Mouse (Mus musculus): ENCODE data around the gene Mpped2. TPM values are rescaled to one million over a fixed set of nuclear protein-coding genes. Genes with fewer than 3 reads are reported as not detected.

Mpped2 gene
- polyA plus RNA-seq, 1 experiment from 2014 or later = 8.0 TPM

DNA sequence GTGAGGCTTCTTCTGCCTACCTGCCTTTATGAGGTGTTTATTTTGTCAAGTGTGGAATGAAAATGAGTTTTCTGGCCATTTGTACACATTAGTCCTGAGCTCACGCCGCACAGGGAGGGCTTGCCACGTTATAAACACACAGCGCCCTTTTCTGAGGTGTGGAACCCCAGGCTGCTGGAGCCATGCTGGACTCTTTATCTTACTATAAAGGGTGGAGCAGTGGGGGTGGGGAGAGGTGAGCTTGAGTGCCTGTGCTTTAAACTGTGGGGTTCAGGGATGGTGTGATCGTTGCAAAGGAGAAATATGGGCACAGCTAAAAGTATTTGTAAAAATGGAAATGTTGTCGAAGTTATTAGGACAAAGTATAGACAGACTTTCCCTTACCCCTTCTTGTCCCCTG is 18.4 kb downstream of the Mpped2 start:
- H3K9me3 ChIP-seq (ENCODE audit: control insufficient read depth) = no peaks in the 10 kb centered on the region
- no peaks in the 10 kb centered on the region for H3K4me1 ChIP-seq (replicated peaks; ENCODE audit: control insufficient read depth, insufficient read depth, low read length)
- H3K4me2 ChIP-seq (replicated peaks; ENCODE audit: low read depth) = no peak overlapping the region
- ATAC-seq = no peak
- WGBS = 45% methylated on average over 6 of the region's 6 CpGs
- no peaks in the 10 kb centered on the region for H3K36me3 ChIP-seq (ENCODE audit: control insufficient read depth, insufficient read depth)
- H3K9ac ChIP-seq (ENCODE audit: low read depth, low read length) = no peak overlapping the region
- H3K27me3 ChIP-seq (replicated peaks; ENCODE audit: control insufficient read depth, insufficient read depth, low read length) = no peaks in the 10 kb centered on the region
- H3K4me3 ChIP-seq (ENCODE audit: low read depth, low read length) = no peak overlapping the region
- no peak for TF ChIP-seq CTCF (IDR thresholded peaks at IDR 0.05; ENCODE audit: low read depth)
- no peak overlapping the region for H3K27ac ChIP-seq (ENCODE audit: low read depth, low read length)

DNA sequence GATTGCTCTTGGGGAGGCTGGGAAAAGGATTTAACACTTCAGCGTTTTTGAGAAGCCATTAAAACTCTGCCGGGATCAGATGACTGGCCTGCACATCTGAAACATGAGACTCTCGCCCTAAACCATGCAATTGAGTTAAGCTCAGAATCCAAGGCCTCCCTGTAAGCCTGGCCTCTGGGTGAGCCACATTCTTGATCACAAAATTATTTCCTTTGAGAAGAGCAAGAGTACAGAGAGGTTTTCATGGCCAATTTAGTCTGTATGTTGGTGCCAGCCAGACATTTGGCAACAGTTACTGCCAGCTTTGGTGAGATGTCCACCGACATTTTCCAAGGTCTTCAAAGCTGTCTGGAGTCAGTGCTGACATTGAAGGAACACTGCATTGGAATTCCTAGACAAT is 20.1 kb downstream of the Mpped2 start:
- ATAC-seq = no peak
- no peaks in the 10 kb centered on the region for H3K4me1 ChIP-seq (replicated peaks; ENCODE audit: control insufficient read depth, insufficient read depth, low read length)
- no peaks in the 10 kb centered on the region for H3K36me3 ChIP-seq (ENCODE audit: control insufficient read depth, insufficient read depth)
- H3K4me3 ChIP-seq (ENCODE audit: low read depth, low read length) = no peak overlapping the region
- no peaks in the 10 kb centered on the region for H3K9me3 ChIP-seq (ENCODE audit: control insufficient read depth)
- H3K4me2 ChIP-seq (replicated peaks; ENCODE audit: low read depth) = no peak overlapping the region
- 46% methylated on average over 4 of the region's 4 CpGs for WGBS
- H3K27ac ChIP-seq (ENCODE audit: low read depth, low read length) = no peak overlapping the region
- H3K27me3 ChIP-seq (replicated peaks; ENCODE audit: control insufficient read depth, insufficient read depth, low read length) = no peaks in the 10 kb centered on the region
- TF ChIP-seq CTCF (IDR thresholded peaks at IDR 0.05; ENCODE audit: low read depth) = no peak
- H3K9ac ChIP-seq (ENCODE audit: low read depth, low read length) = no peak overlapping the region

DNA sequence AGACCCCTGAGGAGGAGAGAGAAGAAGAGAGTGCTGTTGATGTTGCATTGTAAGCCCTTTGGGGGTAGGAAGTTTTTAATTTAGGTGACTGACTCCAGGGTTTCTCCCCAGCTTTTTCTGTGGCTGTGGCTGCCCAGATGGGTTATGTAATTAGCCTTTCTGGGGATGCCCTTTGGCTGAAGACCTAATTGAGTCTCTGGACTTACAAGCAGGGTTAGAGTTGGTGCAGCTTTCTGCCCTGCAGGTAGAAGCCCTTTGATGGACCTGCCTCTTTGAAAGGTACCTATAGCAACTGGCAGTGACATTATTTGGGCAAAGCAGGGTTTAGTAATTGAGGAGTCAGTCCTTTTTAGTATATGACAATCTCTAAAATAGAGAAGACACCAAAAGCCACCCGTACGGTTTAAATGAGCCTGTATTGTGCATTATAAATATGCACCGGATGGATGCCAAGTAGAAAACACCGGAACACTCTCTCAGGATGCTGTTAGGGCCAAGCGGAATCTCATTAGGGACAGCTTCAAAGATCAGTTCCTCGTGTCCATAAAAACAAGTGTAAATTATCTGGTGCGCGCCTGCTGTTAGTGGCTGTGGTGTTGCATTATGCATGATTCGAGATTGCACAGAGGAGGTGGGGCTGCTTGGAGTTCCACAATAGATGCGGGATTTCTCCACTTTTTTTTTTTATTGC is 22.8 kb downstream of the Mpped2 start:
- no peaks in the 10 kb centered on the region for H3K36me3 ChIP-seq (ENCODE audit: control insufficient read depth, insufficient read depth)
- H3K27me3 ChIP-seq (replicated peaks; ENCODE audit: control insufficient read depth, insufficient read depth, low read length) = no peaks in the 10 kb centered on the region
- no peak for ATAC-seq
- 85% methylated on average over 10 of the region's 10 CpGs for WGBS
- no peak for TF ChIP-seq CTCF (IDR thresholded peaks at IDR 0.05; ENCODE audit: low read depth)
- no peaks in the 10 kb centered on the region for H3K9me3 ChIP-seq (ENCODE audit: control insufficient read depth)
- H3K9ac ChIP-seq (ENCODE audit: low read depth, low read length) = no peak overlapping the region
- H3K27ac ChIP-seq (ENCODE audit: low read depth, low read length) = no peak overlapping the region
- no peak overlapping the region for H3K4me2 ChIP-seq (replicated peaks; ENCODE audit: low read depth)
- H3K4me1 ChIP-seq (replicated peaks; ENCODE audit: control insufficient read depth, insufficient read depth, low read length) = no peaks in the 10 kb centered on the region
- H3K4me3 ChIP-seq (ENCODE audit: low read depth, low read length) = no peak overlapping the region

DNA sequence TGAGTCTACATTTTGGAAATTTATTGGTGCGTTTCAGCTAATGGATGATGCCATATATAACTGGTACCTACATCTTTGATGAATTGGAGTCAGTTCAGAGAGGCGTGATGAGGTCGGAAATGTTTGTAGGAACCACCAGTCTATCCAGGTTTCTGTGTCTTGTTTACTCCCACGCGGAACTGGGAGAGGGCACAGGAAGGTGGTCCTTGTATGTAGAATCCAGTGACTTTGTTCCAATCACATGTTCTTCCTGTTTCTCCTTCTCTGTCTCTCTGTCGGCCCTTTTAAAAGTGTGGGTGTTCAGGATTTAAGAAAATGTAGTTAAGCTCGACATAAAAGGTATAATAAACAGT is 23.3 kb downstream of the Mpped2 start:
- H3K36me3 ChIP-seq (ENCODE audit: control insufficient read depth, insufficient read depth) = no peaks in the 10 kb centered on the region
- H3K4me2 ChIP-seq (replicated peaks; ENCODE audit: low read depth) = no peak overlapping the region
- H3K4me3 ChIP-seq (ENCODE audit: low read depth, low read length) = no peak overlapping the region
- H3K9me3 ChIP-seq (ENCODE audit: control insufficient read depth) = no peaks in the 10 kb centered on the region
- no peak for TF ChIP-seq CTCF (IDR thresholded peaks at IDR 0.05; ENCODE audit: low read depth)
- ATAC-seq = no peak
- no peak overlapping the region for H3K27ac ChIP-seq (ENCODE audit: low read depth, low read length)
- H3K4me1 ChIP-seq (replicated peaks; ENCODE audit: control insufficient read depth, insufficient read depth, low read length) = no peaks in the 10 kb centered on the region
- no peaks in the 10 kb centered on the region for H3K27me3 ChIP-seq (replicated peaks; ENCODE audit: control insufficient read depth, insufficient read depth, low read length)
- H3K9ac ChIP-seq (ENCODE audit: low read depth, low read length) = no peak overlapping the region
- WGBS = 77% methylated on average over 7 of the region's 7 CpGs

DNA sequence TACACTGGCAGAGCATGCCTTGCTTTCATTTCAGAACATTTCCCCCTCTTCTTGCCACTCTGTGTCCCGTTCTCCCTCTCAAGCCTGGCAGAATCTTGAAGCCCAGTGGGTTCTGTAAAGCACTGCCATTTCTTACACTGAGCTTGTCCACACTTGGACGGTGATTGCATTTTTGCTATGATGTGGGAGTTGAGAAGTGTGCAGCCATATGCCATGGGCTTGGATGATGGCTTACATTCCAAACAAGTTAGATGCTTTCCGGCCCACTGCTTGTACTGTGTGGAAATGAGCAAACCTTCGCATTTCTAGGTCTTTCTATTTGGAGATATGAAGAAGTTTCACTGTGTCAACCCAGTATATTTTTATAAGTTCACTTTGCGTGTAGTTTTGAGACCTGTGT is 25.8 kb downstream of the Mpped2 start:
- WGBS = 84% methylated on average over 5 of the region's 5 CpGs
- no peaks in the 10 kb centered on the region for H3K36me3 ChIP-seq (ENCODE audit: control insufficient read depth, insufficient read depth)
- no peak for ATAC-seq
- no peak overlapping the region for H3K4me3 ChIP-seq (ENCODE audit: low read depth, low read length)
- no peak for TF ChIP-seq CTCF (IDR thresholded peaks at IDR 0.05; ENCODE audit: low read depth)
- H3K4me2 ChIP-seq (replicated peaks; ENCODE audit: low read depth) = no peak overlapping the region
- H3K4me1 ChIP-seq (replicated peaks; ENCODE audit: control insufficient read depth, insufficient read depth, low read length) = no peaks in the 10 kb centered on the region
- no peak overlapping the region for H3K9ac ChIP-seq (ENCODE audit: low read depth, low read length)
- no peaks in the 10 kb centered on the region for H3K27me3 ChIP-seq (replicated peaks; ENCODE audit: control insufficient read depth, insufficient read depth, low read length)
- no peak overlapping the region for H3K27ac ChIP-seq (ENCODE audit: low read depth, low read length)
- H3K9me3 ChIP-seq (ENCODE audit: control insufficient read depth) = no peaks in the 10 kb centered on the region

DNA sequence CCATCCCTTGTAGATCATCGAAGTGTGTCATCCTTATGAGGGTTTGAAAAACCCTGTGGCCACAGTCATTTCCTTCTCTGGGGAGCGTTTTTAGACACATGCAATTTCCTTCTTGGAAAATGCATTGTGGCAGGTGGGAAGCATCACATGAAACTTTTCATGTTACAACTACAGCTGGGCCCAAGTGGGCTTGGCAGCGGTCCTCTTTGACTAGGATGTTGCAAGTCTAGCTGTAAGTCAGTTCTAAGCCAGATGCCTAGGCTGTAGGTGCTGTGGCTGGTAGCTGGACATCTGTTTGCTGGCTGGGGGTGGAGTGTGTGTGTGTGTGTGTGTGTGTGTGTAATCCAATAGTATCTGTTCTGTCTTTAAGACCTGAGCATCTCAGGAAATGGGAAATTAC is 26.4 kb downstream of the Mpped2 start:
- no peak for ATAC-seq
- no peaks in the 10 kb centered on the region for H3K4me1 ChIP-seq (replicated peaks; ENCODE audit: control insufficient read depth, insufficient read depth, low read length)
- WGBS = 69% methylated on average over 3 of the region's 3 CpGs
- no peak overlapping the region for H3K4me3 ChIP-seq (ENCODE audit: low read depth, low read length)
- no peaks in the 10 kb centered on the region for H3K36me3 ChIP-seq (ENCODE audit: control insufficient read depth, insufficient read depth)
- no peaks in the 10 kb centered on the region for H3K9me3 ChIP-seq (ENCODE audit: control insufficient read depth)
- TF ChIP-seq CTCF (IDR thresholded peaks at IDR 0.05; ENCODE audit: low read depth) = no peak
- no peak overlapping the region for H3K27ac ChIP-seq (ENCODE audit: low read depth, low read length)
- no peak overlapping the region for H3K9ac ChIP-seq (ENCODE audit: low read depth, low read length)
- H3K4me2 ChIP-seq (replicated peaks; ENCODE audit: low read depth) = no peak overlapping the region
- H3K27me3 ChIP-seq (replicated peaks; ENCODE audit: control insufficient read depth, insufficient read depth, low read length) = no peaks in the 10 kb centered on the region

DNA sequence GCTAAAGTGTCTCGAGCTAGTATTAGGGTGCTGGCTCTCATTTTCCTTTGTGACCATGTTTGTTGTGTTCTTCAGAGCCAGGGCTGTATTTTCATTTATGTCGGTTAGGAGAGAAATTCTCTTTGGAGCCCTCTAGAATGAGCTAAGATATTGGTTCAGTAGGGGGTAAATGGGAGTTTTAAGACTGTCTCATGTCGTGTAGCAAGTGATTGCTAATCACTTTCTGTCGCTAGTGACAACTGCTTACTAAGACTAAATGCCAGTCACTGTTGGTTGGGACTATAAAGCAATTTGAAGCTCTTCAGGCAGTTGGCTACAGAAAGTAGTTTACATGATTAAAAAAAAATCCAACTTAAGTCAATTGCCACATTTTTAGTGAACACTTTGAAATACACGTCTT is 27.6 kb downstream of the Mpped2 start:
- H3K27me3 ChIP-seq (replicated peaks; ENCODE audit: control insufficient read depth, insufficient read depth, low read length) = no peaks in the 10 kb centered on the region
- TF ChIP-seq CTCF (IDR thresholded peaks at IDR 0.05; ENCODE audit: low read depth) = no peak
- no peak overlapping the region for H3K4me3 ChIP-seq (ENCODE audit: low read depth, low read length)
- ATAC-seq = no peak
- H3K9ac ChIP-seq (ENCODE audit: low read depth, low read length) = no peak overlapping the region
- no peak overlapping the region for H3K27ac ChIP-seq (ENCODE audit: low read depth, low read length)
- H3K4me1 ChIP-seq (replicated peaks; ENCODE audit: control insufficient read depth, insufficient read depth, low read length) = no peaks in the 10 kb centered on the region
- no peaks in the 10 kb centered on the region for H3K36me3 ChIP-seq (ENCODE audit: control insufficient read depth, insufficient read depth)
- no peak overlapping the region for H3K4me2 ChIP-seq (replicated peaks; ENCODE audit: low read depth)
- 59% methylated on average over 5 of the region's 5 CpGs for WGBS
- no peaks in the 10 kb centered on the region for H3K9me3 ChIP-seq (ENCODE audit: control insufficient read depth)
